Mouse (Mus musculus): Measurements from ENCODE around the gene Hace1. TPM values are rescaled to one million over a fixed set of nuclear protein-coding genes. Genes with fewer than 3 reads are reported as not detected.

Hace1 gene
- total and polyA plus RNA-seq, 2 experiments from 2014 or later = 5.7 to 8.5 TPM

- DNase-seq (ENCODE audit: low spot score) = no peak
- WGBS = 90% methylated on average over 6 of the region's 6 CpGs
- Histone ChIP-seq H3K27ac (ENCODE audit: low read depth) (no peak overlapping the region), H3K36me3 (replicated peaks; ENCODE audit: control insufficient read depth, insufficient read depth, low read length) (no peaks in the 10 kb centered on the region), H3K4me2 (ENCODE audit: low read depth, low read length) (no peak overlapping the region), H3K4me3 (ENCODE audit: low read depth, low read length) (no peak overlapping the region), H3K9me3 (replicated peaks; ENCODE audit: control insufficient read depth, low read length) (no peaks in the 10 kb centered on the region), H3K27me3 (ENCODE audit: control insufficient read depth, insufficient read depth, low read length) (no peaks in the 10 kb centered on the region), H3K4me1 (ENCODE audit: control insufficient read depth, insufficient read depth) (no peaks in the 10 kb centered on the region), H3K9ac (replicated peaks; ENCODE audit: low read depth, low read length) (no peak overlapping the region)
- TF ChIP-seq CTCF (IDR thresholded peaks at IDR 0.05; ENCODE audit: low read depth) = no peak
- TF ChIP-seq EP300 (IDR thresholded peaks at IDR 0.05; ENCODE audit: low read depth) = no peak
- ATAC-seq (ENCODE audit: insufficient read depth, low read depth) = no peak
Measured at GRCm38 (mm10) chr10:45583829-45584228, 6.2 kb downstream of the Hace1 start.

DNA sequence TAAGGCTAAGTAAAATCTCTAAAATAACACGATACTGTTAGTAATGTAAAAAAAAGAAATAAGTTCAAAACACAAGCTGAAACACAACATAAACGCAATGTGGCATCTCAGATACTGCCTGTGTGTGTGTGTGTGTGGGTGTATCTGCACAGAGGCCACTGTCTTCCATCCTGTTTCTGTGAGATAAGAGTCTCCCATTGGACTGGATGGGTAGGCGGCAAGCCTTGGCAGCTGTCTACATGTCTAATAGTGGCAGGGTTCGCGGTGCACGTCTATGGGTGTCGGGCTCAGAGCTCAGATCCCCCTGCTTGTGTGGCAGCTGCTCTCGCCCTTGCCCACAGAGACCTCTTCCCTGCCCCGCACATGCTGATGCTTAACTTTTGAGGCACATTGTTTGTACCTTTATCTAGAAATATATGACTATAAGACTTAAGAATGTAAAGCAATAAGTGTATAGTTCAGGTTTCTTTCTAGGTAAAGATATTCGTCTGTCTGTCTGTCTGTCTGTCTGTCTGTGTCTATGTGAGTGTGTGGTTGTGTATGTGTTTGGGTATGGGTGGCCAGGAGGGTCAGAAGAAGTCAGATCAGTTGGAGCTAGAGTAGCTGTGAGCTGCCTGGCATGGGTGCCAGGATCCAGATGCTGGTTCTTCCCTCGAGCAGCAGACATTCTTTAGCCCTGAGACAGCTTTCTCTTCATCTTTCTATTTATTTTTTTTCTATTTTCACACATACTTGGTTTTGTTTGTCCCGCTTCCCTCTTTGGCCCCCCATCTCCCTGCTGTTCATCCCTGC lies 6.9 kb downstream of the Hace1 start:
- 67% methylated on average over 12 of the region's 12 CpGs for WGBS

GRCm38 (mm10) chr10:45605853-45606252 lies 28.2 kb downstream of the Hace1 start:
- TF ChIP-seq EP300 (IDR thresholded peaks at IDR 0.05; ENCODE audit: low read depth) (no peak), CTCF (IDR thresholded peaks at IDR 0.05; ENCODE audit: low read depth) (no peak)

More for the DNA sequence above, 6.9 kb downstream of the Hace1 start:
- DNase-seq (ENCODE audit: low spot score) (no peak), ATAC-seq (ENCODE audit: insufficient read depth, low read depth) (no peak)
- Histone ChIP-seq H3K4me2 (ENCODE audit: low read depth, low read length) (no peak overlapping the region), H3K27ac (ENCODE audit: low read depth) (no peak overlapping the region), H3K4me1 (ENCODE audit: control insufficient read depth, insufficient read depth) (no peaks in the 10 kb centered on the region), H3K36me3 (replicated peaks; ENCODE audit: control insufficient read depth, insufficient read depth, low read length) (no peaks in the 10 kb centered on the region), H3K27me3 (ENCODE audit: control insufficient read depth, insufficient read depth, low read length) (no peaks in the 10 kb centered on the region), H3K9me3 (replicated peaks; ENCODE audit: control insufficient read depth, low read length) (no peaks in the 10 kb centered on the region), H3K4me3 (ENCODE audit: low read depth, low read length) (no peak overlapping the region), H3K9ac (replicated peaks; ENCODE audit: low read depth, low read length) (no peak overlapping the region)
- TF ChIP-seq CTCF (IDR thresholded peaks at IDR 0.05; ENCODE audit: low read depth) (no peak), EP300 (IDR thresholded peaks at IDR 0.05; ENCODE audit: low read depth) (no peak)

GRCm38 (mm10) chr10:45610727-45611126 lies 33.1 kb downstream of the Hace1 start:
- Histone ChIP-seq H3K4me1 (ENCODE audit: control insufficient read depth, insufficient read depth) (0 out of 2 replicates have a peak, but pooled peaks cover 4% of the 10 kb centered on the region), H3K27ac (ENCODE audit: low read depth) (no peak overlapping the region), H3K36me3 (replicated peaks; ENCODE audit: control insufficient read depth, insufficient read depth, low read length) (peaks cover 11% of the 10 kb centered on the region; the same call in 1 of the 2 replicates), H3K4me3 (ENCODE audit: low read depth, low read length) (no peak overlapping the region), H3K9ac (replicated peaks; ENCODE audit: low read depth, low read length) (no peak overlapping the region), H3K9me3 (replicated peaks; ENCODE audit: control insufficient read depth, low read length) (no peaks in the 10 kb centered on the region), H3K27me3 (ENCODE audit: control insufficient read depth, insufficient read depth, low read length) (no peaks in the 10 kb centered on the region), H3K4me2 (ENCODE audit: low read depth, low read length) (no peak overlapping the region)
- 87% methylated on average over 1 of the region's 1 CpGs for WGBS
- TF ChIP-seq EP300 (IDR thresholded peaks at IDR 0.05; ENCODE audit: low read depth) (no peak), CTCF (IDR thresholded peaks at IDR 0.05; ENCODE audit: low read depth) (no peak)
- ATAC-seq (ENCODE audit: insufficient read depth, low read depth) (no peak), DNase-seq (ENCODE audit: low spot score) (no peak)

More at GRCm38 (mm10) chr10:45605853-45606252, 28.2 kb downstream of the Hace1 start:
- H3K27ac ChIP-seq (ENCODE audit: low read depth) = no peak overlapping the region
- no peak overlapping the region for H3K9ac ChIP-seq (replicated peaks; ENCODE audit: low read depth, low read length)
- H3K36me3 ChIP-seq (replicated peaks; ENCODE audit: control insufficient read depth, insufficient read depth, low read length) = peaks cover 14% of the 10 kb centered on the region; the same call in 1 of the 2 replicates
- H3K9me3 ChIP-seq (replicated peaks; ENCODE audit: control insufficient read depth, low read length) = no peaks in the 10 kb centered on the region
- no peaks in the 10 kb centered on the region for H3K4me1 ChIP-seq (ENCODE audit: control insufficient read depth, insufficient read depth)
- no peak overlapping the region for H3K4me3 ChIP-seq (ENCODE audit: low read depth, low read length)
- 84% methylated on average over 3 of the region's 3 CpGs for WGBS
- DNase-seq (ENCODE audit: low spot score) (no peak), ATAC-seq (ENCODE audit: insufficient read depth, low read depth) (no peak)
- no peaks in the 10 kb centered on the region for H3K27me3 ChIP-seq (ENCODE audit: control insufficient read depth, insufficient read depth, low read length)
- H3K4me2 ChIP-seq (ENCODE audit: low read depth, low read length) = no peak overlapping the region

- Histone ChIP-seq H3K9me3 (replicated peaks; ENCODE audit: control insufficient read depth, low read length) (no peaks in the 10 kb centered on the region), H3K9ac (replicated peaks; ENCODE audit: low read depth, low read length) (no peak overlapping the region), H3K4me2 (ENCODE audit: low read depth, low read length) (no peak overlapping the region), H3K4me3 (ENCODE audit: low read depth, low read length) (no peak overlapping the region), H3K27ac (ENCODE audit: low read depth) (no peak overlapping the region), H3K27me3 (ENCODE audit: control insufficient read depth, insufficient read depth, low read length) (no peaks in the 10 kb centered on the region), H3K4me1 (ENCODE audit: control insufficient read depth, insufficient read depth) (0 out of 2 replicates have a peak, but pooled peaks cover 4% of the 10 kb centered on the region), H3K36me3 (replicated peaks; ENCODE audit: control insufficient read depth, insufficient read depth, low read length) (peaks cover 14% of the 10 kb centered on the region; the same call in 1 of the 2 replicates)
- TF ChIP-seq EP300 (IDR thresholded peaks at IDR 0.05; ENCODE audit: low read depth) = no peak
- TF ChIP-seq CTCF (IDR thresholded peaks at IDR 0.05; ENCODE audit: low read depth) = no peak
- ATAC-seq (ENCODE audit: insufficient read depth, low read depth) = no peak
- no peak for DNase-seq (ENCODE audit: low spot score)
- WGBS = 82% methylated on average over 5 of the region's 5 CpGs
Measured at GRCm38 (mm10) chr10:45616012-45616411, 38.4 kb downstream of the Hace1 start.
